Mouse (Mus musculus) megakaryocyte, embryonic 14.5 days (primary cell): ENCODE data around the gene Crocc.

ENCODE experiments used
- FLI1 ChIP-seq: IDR thresholded peaks from 2 replicates; pipeline ENCODE4 v1.6.1; 2012; ENCODE audit warnings: low read length, inconsistent platforms, mixed read lengths
- GATA1 ChIP-seq: IDR thresholded peaks from 3 replicates; pipeline ENCODE4 v1.6.1; 2012; ENCODE audit warnings: mixed read lengths, low read length, inconsistent platforms, borderline replicate concordance

DNA sequence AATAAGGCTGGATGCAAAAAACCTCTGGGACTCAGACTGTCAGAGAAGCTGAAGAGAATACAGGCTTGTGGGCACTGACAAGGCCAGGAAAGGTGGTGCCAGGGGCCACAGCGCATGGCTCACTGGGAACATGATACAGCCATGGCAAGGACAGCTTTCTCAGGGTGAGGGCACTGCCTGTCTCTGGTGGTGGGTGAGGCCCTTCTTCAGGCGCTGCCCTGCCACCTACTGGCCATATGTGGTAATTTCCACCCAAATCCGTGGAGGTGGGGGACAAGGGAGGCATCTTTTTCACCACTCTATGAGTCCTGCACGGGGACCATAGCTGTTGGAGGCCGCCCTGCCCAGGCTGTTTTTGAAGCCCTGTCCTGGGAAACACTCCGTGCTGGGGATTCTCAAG, 28.6 kb downstream of the Crocc start:
- TF ChIP-seq GATA1 (no peak), FLI1 (no peak)
